Mouse (Mus musculus) C2C12 (cell line): Measurements from ENCODE around the gene Zfp503.

Experiments
- CEBPB ChIP-seq: IDR thresholded peaks from one replicate; pipeline ENCODE4 v1.6.1; 2011; ENCODE audit warnings: low read depth, mild to moderate bottlenecking, control low read depth, moderate library complexity
- CTCF ChIP-seq: IDR thresholded peaks from one replicate; pipeline ENCODE4 v1.5.1; 2011; ENCODE audit not compliant: control insufficient read depth, insufficient read depth, insufficient read length
- MAX ChIP-seq: IDR thresholded peaks from one replicate; pipeline ENCODE4 v1.6.1; 2011; ENCODE audit warnings: mild to moderate bottlenecking, control low read depth
- MYOD1 ChIP-seq: IDR thresholded peaks from one replicate; pipeline ENCODE4 v1.6.1; 2011; ENCODE audit warnings: low read depth; ENCODE audit not compliant: control insufficient read depth, insufficient read length
- MYOG ChIP-seq: IDR thresholded peaks from one replicate; pipeline ENCODE4 v1.6.1; 2011; ENCODE audit not compliant: control insufficient read depth, insufficient read length; ENCODE audit errors: extremely low read depth
- USF1 ChIP-seq: IDR thresholded peaks from one replicate; pipeline ENCODE4 v1.6.1; 2011; ENCODE audit warnings: low read depth, mild to moderate bottlenecking, control low read depth, moderate library complexity

DNA sequence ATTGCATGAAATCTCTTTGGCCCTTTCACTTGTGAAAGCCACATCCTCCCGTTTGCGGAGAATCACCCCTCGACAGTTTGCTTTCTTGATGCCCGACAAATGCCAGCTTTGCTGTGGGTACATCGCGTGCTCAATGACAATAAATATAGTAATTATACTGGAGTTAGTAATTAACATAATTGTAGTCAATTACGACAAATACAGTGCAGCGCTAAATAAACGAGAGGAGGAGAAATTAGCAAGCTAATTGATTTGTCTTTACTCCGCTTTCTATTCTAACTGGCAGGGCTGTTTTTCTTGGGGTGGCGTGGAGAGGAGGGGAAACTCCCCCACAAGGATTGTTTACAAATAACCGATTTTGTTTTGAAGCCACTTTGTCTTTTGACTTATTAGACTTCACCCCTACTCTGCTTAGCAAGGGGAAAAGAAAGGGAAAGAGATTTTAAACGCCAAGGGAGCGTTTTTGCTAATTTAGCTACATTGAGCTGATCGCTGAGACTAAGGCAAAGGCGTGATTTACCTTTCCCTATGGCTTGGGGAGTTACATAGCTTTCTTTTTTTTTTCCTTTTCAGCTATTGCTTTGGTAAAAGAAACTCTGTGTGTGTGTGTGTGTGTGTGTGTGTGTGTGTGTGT lies 48.2 kb upstream of the Zfp503 start:
- TF ChIP-seq CTCF (no peak), USF1 (no peak), MYOG (no peak), MAX (no peak), MYOD1 (no peak), CEBPB (no peak)
